Mouse (Mus musculus): ENCODE results near the gene 1110008P14Rik. TPM values are rescaled to one million over a fixed set of nuclear protein-coding genes. Genes with fewer than 3 reads are reported as not detected.
A peak's percentile ranks its signal among the peaks of the same experiment; 100 is the strongest.
"Not testable (repeated sequence)": the region's sequence is repeated elsewhere in the genome, so short reads cannot be mapped to it uniquely, and the experiment has no call there.

1110008P14Rik gene
- polyA plus RNA-seq, 1 experiment: 104 TPM

DNA sequence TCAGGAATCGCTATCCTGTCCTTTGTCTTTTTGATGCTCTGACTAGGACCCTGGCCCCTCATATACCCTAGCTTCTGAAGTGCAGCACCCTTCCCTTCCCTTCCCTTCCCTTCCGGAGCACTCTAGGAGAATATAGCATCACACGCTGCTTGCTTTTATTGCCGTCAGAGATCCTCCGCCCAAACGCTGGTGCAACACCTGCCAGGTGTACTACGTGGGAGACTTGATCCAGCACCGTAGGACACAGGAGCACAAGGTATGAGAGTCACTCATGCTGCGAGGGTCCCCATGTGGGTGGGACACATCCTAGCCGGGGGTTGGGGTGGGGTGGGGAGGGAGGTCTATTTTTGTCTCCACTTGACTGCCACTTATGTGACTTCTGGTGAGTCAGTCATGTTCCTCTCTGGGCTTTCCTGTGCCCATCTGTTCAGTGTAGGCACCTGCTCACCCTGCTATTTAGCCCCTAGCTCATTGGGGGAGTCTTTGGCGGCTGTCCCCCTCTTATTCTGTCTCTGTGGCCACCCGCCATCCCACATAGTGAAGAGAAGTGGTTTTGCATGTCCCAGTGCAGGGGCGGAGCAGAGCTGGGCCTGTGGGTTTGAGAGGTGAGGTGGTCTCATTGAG, 6.3 kb downstream of the 1110008P14Rik start:
- no peaks in the 10 kb centered on the region for H3K27me3 ChIP-seq (ENCODE audit: control insufficient read depth, insufficient read depth, insufficient read length)
- H3K36me3 ChIP-seq (ENCODE audit: control insufficient read depth, insufficient read depth): peaks cover 76% of the 10 kb centered on the region
- H3ac ChIP-seq (ENCODE audit: control insufficient read depth, insufficient read length, low read depth): no peak overlapping the region
- peaks cover 2% of the 10 kb centered on the region for H3K79me2 ChIP-seq (ENCODE audit: control insufficient read depth, insufficient read depth)
- no peak overlapping the region for H3K4me3 ChIP-seq (ENCODE audit: insufficient read depth, poor library complexity, severe bottlenecking)
- TF ChIP-seq CEBPB (IDR thresholded peaks at IDR 0.05; ENCODE audit: low read depth): no peak
- H3K79me3 ChIP-seq (ENCODE audit: low read depth): no peaks in the 10 kb centered on the region

DNA sequence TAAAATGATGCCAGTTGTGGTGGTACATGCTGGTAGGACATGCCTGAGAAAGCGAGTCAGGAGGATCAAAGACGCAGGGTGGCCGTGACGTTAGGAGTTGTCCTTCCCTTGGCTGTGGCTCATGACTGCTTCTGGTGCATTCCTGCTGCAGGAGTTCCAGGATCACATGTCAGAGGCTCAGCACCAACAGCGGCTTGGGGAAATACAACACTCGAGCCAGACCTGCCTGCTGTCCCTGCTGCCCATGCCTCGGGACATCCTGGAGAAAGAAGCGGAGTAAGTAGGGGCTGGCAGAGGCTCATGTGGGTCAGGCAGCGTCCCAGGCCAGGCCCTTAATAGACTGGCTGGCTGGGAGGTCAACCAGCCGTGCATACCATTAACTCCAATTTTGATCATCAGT, 7.5 kb downstream of the 1110008P14Rik start:
- H3K27me3 ChIP-seq (ENCODE audit: control insufficient read depth, insufficient read depth, insufficient read length): no peaks in the 10 kb centered on the region
- no peak overlapping the region for H3K4me3 ChIP-seq (ENCODE audit: insufficient read depth, poor library complexity, severe bottlenecking)
- no peak for TF ChIP-seq CTCF (IDR thresholded peaks at IDR 0.05; ENCODE audit: control insufficient read depth, insufficient read depth, insufficient read length)
- TF ChIP-seq USF1 (IDR thresholded peaks at IDR 0.05; ENCODE audit: low read depth): no peak
- TF ChIP-seq CEBPB (IDR thresholded peaks at IDR 0.05; ENCODE audit: low read depth): no peak
- TF ChIP-seq FOSL1 (IDR thresholded peaks at IDR 0.05; ENCODE audit: insufficient read depth, low read length, poor library complexity, severe bottlenecking): no peak
- no peak for TF ChIP-seq MYOD1 (IDR thresholded peaks at IDR 0.05; ENCODE audit: control insufficient read depth, insufficient read length, low read depth)
- TF ChIP-seq MYOG (IDR thresholded peaks at IDR 0.05; ENCODE audit: control insufficient read depth, extremely low read depth, insufficient read length): no peak
- peaks cover 82% of the 10 kb centered on the region for H3K36me3 ChIP-seq (ENCODE audit: control insufficient read depth, insufficient read depth)
- no peaks in the 10 kb centered on the region for H3K79me2 ChIP-seq (ENCODE audit: control insufficient read depth, insufficient read depth)
- no peaks in the 10 kb centered on the region for H3K79me3 ChIP-seq (ENCODE audit: low read depth)
- H3ac ChIP-seq (ENCODE audit: control insufficient read depth, insufficient read length, low read depth): no peak overlapping the region

DNA sequence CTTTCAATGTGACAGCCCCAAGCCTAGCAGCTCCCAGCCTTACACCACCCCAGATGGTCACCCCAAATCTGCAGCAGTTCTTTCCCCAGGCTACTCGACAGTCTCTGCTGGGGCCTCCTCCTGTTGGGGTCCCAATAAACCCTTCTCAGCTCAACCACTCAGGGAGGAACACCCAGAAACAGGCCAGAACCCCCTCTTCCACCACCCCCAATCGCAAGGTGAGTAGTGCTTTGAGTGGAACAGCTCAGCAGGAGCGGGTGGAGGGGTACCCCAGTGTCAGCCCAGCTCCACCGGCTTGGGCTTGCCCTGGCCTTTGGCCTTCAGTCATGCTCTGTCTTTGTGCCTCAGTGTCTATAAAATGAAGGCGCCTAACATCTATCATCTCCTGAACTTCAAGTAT, 14.4 kb downstream of the 1110008P14Rik start:
- H3K36me3 ChIP-seq (ENCODE audit: control insufficient read depth, insufficient read depth): peaks cover 48% of the 10 kb centered on the region
- no peaks in the 10 kb centered on the region for H3K79me3 ChIP-seq (ENCODE audit: low read depth)
- TF ChIP-seq MAX (IDR thresholded peaks at IDR 0.05) (no peak), MYOD1 (IDR thresholded peaks at IDR 0.05; ENCODE audit: control insufficient read depth, insufficient read length, low read depth) (no peak), FOSL1 (IDR thresholded peaks at IDR 0.05; ENCODE audit: insufficient read depth, low read length, poor library complexity, severe bottlenecking) (no peak), USF1 (IDR thresholded peaks at IDR 0.05; ENCODE audit: low read depth) (no peak), CEBPB (IDR thresholded peaks at IDR 0.05; ENCODE audit: low read depth) (no peak), CTCF (IDR thresholded peaks at IDR 0.05; ENCODE audit: control insufficient read depth, insufficient read depth, insufficient read length) (no peak), MYOG (IDR thresholded peaks at IDR 0.05; ENCODE audit: control insufficient read depth, extremely low read depth, insufficient read length) (no peak)
- no peak overlapping the region for H3ac ChIP-seq (ENCODE audit: control insufficient read depth, insufficient read length, low read depth)
- no peak overlapping the region for H3K4me3 ChIP-seq (ENCODE audit: insufficient read depth, poor library complexity, severe bottlenecking)
- no peaks in the 10 kb centered on the region for H3K27me3 ChIP-seq (ENCODE audit: control insufficient read depth, insufficient read depth, insufficient read length)
- H3K79me2 ChIP-seq (ENCODE audit: control insufficient read depth, insufficient read depth): peaks cover 18% of the 10 kb centered on the region

DNA sequence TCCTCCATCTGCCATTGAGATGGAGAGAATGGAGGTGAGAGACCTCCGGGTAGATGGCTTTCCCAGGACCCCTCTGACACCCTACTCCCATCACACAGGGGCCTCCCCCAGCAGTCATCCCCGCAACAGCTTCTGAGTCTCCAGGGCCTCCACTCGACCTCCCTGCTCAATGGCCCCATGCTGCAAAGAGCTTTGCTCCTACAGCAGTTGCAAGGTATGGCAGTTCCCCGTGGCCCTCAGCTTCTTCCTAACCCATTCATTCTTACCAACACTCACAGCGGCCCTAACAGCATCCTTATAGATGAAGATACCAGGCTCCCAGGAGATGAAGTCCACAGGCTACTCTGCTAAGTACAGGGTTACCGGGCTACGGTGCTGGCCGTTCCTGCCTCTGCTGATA, 17.6 kb downstream of the 1110008P14Rik start:
- Histone ChIP-seq H3K4me3 (ENCODE audit: insufficient read depth, poor library complexity, severe bottlenecking) (no peak overlapping the region), H3K27me3 (ENCODE audit: control insufficient read depth, insufficient read depth, insufficient read length) (no peaks in the 10 kb centered on the region), H3K79me2 (ENCODE audit: control insufficient read depth, insufficient read depth) (peaks cover 18% of the 10 kb centered on the region), H3K79me3 (ENCODE audit: low read depth) (no peaks in the 10 kb centered on the region), H3K36me3 (ENCODE audit: control insufficient read depth, insufficient read depth) (peaks cover 21% of the 10 kb centered on the region), H3ac (ENCODE audit: control insufficient read depth, insufficient read length, low read depth) (no peak overlapping the region)
- TF ChIP-seq FOSL1 (IDR thresholded peaks at IDR 0.05; ENCODE audit: insufficient read depth, low read length, poor library complexity, severe bottlenecking): no peak
- TF ChIP-seq CEBPB (IDR thresholded peaks at IDR 0.05; ENCODE audit: low read depth): no peak
- TF ChIP-seq MYOD1 (IDR thresholded peaks at IDR 0.05; ENCODE audit: control insufficient read depth, insufficient read length, low read depth): no peak
- TF ChIP-seq CTCF (IDR thresholded peaks at IDR 0.05; ENCODE audit: control insufficient read depth, insufficient read depth, insufficient read length): no peak
- TF ChIP-seq MYOG (IDR thresholded peaks at IDR 0.05; ENCODE audit: control insufficient read depth, extremely low read depth, insufficient read length): no peak
- TF ChIP-seq USF1 (IDR thresholded peaks at IDR 0.05; ENCODE audit: low read depth): no peak
- TF ChIP-seq MAX (IDR thresholded peaks at IDR 0.05): no peak

DNA sequence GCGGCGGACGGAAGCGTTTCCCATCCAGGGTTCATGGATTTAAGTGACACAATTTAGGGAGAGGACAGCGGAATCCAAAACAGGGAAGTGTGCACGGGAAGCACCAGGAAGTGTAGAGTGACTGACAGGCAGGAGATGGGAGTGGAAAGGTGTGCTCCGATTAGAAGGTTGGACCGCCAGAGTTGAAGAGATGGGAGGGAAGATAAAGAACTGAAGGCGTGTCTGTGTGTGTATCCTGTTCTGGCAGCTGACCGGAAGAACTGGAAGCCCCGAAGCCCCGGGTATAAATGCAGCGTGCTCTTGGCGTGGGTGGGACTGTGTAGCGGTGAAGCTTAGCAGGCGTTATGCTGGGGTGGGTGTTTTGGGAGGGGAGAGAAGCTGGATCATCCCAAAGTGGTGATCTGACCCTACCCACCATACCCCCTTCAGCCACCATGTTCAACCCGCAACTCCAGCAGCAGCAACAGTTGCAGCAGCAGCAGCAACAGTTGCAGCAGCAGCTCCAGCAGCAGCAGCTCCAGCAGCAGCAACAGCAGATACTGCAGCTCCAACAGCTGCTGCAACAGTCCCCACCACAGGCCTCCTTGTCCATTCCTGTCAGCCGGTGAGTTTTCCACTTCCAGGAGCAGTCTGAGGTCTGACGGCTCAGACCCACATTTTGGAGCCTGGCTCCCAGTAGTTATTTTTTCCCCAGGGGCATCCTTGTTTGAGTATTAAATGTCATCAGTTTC, 18.2 kb downstream of the 1110008P14Rik start:
- Histone ChIP-seq H3ac (ENCODE audit: control insufficient read depth, insufficient read length, low read depth) (peak overlapping the region; percentile 67), H3K4me3 (ENCODE audit: insufficient read depth, poor library complexity, severe bottlenecking) (peak overlapping the region; percentile 75), H3K36me3 (ENCODE audit: control insufficient read depth, insufficient read depth) (peaks cover 19% of the 10 kb centered on the region), H3K27me3 (ENCODE audit: control insufficient read depth, insufficient read depth, insufficient read length) (peaks cover under 1% of the 10 kb centered on the region), H3K79me3 (ENCODE audit: low read depth) (no peaks in the 10 kb centered on the region), H3K79me2 (ENCODE audit: control insufficient read depth, insufficient read depth) (peaks cover 18% of the 10 kb centered on the region)
- TF ChIP-seq USF1 (IDR thresholded peaks at IDR 0.05; ENCODE audit: low read depth): peak; percentile 46
- peak; percentile 13 for TF ChIP-seq MAX (IDR thresholded peaks at IDR 0.05)
- no peak for TF ChIP-seq CEBPB (IDR thresholded peaks at IDR 0.05; ENCODE audit: low read depth)
- no peak for TF ChIP-seq CTCF (IDR thresholded peaks at IDR 0.05; ENCODE audit: control insufficient read depth, insufficient read depth, insufficient read length)

DNA sequence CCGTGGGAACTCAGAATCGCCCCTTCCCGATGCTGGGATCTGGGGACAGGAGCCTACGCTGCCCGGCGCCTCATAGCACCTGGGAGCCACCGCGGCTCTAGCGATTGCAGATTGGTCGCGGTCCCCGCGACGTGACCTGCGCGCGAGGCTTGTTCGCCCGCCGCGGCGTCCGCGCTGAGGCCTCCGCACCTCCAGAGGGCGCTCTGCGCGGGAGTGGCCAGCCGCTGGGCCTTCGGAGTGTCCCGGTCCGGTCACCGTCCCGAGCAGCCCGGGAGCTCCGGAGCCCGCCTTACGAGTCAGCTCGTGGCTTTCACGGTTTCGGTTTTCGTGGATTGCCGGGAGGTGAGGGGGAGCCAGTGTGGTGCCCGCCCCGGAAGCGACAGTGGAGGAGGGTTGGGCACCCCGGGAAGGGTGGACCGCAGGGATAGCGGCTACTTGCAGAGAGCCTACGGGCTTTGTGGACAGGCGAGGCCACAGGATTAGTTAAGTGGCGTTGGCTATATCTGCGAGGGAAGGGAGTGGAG, 18.9 kb downstream of the 1110008P14Rik start:
- Histone ChIP-seq H3K27me3 (ENCODE audit: control insufficient read depth, insufficient read depth, insufficient read length) (peaks cover 3% of the 10 kb centered on the region), H3K79me3 (ENCODE audit: low read depth) (no peaks in the 10 kb centered on the region), H3K4me3 (ENCODE audit: insufficient read depth, poor library complexity, severe bottlenecking) (peak overlapping the region; percentile 75), H3ac (ENCODE audit: control insufficient read depth, insufficient read length, low read depth) (peak overlapping the region; percentile 67), H3K79me2 (ENCODE audit: control insufficient read depth, insufficient read depth) (peaks cover 18% of the 10 kb centered on the region), H3K36me3 (ENCODE audit: control insufficient read depth, insufficient read depth) (peaks cover 14% of the 10 kb centered on the region)
- TF ChIP-seq CTCF (IDR thresholded peaks at IDR 0.05; ENCODE audit: control insufficient read depth, insufficient read depth, insufficient read length) (peak; percentile 99), MAX (IDR thresholded peaks at IDR 0.05) (peak; percentile 77), MYOG (IDR thresholded peaks at IDR 0.05; ENCODE audit: control insufficient read depth, extremely low read depth, insufficient read length) (no peak)

DNA sequence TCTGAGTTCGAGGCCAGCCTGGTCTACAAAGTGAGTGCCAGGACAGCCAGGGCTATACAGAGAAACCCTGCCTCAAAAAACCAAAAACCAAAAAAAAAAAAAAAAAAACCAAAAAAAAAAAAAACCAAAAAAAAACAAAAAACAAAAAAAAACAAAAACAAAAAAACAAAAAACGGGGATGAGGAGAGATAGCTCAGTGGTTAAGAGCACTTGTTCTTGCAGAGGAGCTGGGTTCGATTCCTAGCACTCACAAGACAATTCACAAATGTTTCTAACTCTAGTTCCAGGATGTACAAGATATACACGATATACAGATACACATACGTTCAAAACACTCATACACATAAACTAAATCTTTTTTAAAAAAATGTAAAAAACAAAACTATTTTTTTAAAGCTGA, 19.5 kb downstream of the 1110008P14Rik start:
- Histone ChIP-seq H3K4me3 (ENCODE audit: insufficient read depth, poor library complexity, severe bottlenecking) (peak overlapping the region; percentile 75), H3K79me2 (ENCODE audit: control insufficient read depth, insufficient read depth) (peaks cover 18% of the 10 kb centered on the region)
- H3K36me3 ChIP-seq (ENCODE audit: control insufficient read depth, insufficient read depth); H3K79me3 ChIP-seq (ENCODE audit: low read depth); H3ac ChIP-seq (ENCODE audit: control insufficient read depth, insufficient read length, low read depth); H3K27me3 ChIP-seq (ENCODE audit: control insufficient read depth, insufficient read depth, insufficient read length): not testable (repeated sequence)
